Mouse (Mus musculus): Measurements from ENCODE around the gene Ajuba. TPM values are rescaled to one million over a fixed set of nuclear protein-coding genes. Genes with fewer than 3 reads are reported as not detected.

The Ajuba gene
- total RNA-seq, 2 experiments from 2014 or later, result 1.5 to 2.0 TPM

- peak; percentile 56 to 73 for DNase-seq (ENCODE audit: low spot score in 2 of 2)
- intact Hi-C loops (cut with DNase I), result no loop called here
Measured at GRCm38 (mm10) chr14:54594631-54595414, 17.5 kb upstream of the Ajuba start.

DNA sequence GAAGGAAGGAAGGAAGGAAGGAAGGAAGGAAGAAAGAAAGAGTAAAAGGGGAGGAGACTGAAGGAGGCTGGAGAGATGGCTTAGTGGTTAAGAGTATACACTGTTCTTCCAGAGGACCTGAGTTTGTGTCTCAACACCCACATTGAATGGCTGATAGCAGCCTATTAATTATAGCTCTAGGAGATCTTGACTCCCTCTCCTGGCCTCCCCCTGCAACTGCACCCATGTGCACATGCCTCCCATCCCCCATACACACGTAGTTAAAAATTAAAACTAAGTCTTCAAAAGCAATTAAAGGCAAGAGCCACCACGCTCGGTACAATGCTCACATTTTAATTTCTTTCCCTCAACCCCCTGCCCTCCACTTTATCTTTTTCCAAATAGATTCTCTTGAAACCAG is 16.7 kb upstream of the Ajuba start:
- no peak for DNase-seq (ENCODE audit: low spot score in 2 of 2)
- intact Hi-C loops (cut with DNase I), result no loop called here

- intact Hi-C loops (cut with DNase I), result no loop called here
- DNase-seq (ENCODE audit: low spot score in 2 of 2), result peak; percentile 57 to 64
Measured at GRCm38 (mm10) chr14:54592319-54592934, 15.1 kb upstream of the Ajuba start.

DNA sequence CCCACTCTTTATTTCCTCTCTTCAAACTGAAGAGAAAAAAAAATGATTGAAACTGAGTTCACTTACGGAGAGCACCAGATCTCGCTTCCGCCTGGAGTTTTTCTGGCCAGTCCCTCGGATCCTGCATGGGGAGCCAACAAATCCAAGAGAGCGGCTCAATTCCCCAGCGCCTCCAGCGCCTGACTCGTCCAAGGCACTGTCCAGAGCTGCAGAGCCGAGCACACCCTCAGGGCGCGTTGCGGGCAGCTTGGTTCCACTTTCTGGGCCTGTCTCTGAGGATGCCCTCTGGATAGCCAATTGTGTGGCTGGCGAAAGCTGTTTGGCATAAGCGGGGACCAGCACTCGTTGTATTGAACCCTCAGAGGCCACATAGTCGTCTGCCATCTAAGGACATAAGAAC is 13.7 kb upstream of the Ajuba start:
- no peak for DNase-seq (ENCODE audit: low spot score in 2 of 2)
- intact Hi-C loops (cut with DNase I), result no loop called here

GRCm38 (mm10) chr14:54583681-54584338 is 6.5 kb upstream of the Ajuba start:
- intact Hi-C loops (cut with DNase I), result no loop called here
- DNase-seq (ENCODE audit: low spot score in 2 of 2), result peak; percentile 51 to 54

- no peak for DNase-seq (ENCODE audit: low spot score in 2 of 2)
- intact Hi-C loops (cut with DNase I), result no loop called here
Measured at GRCm38 (mm10) chr14:54582536-54582935, 5.2 kb upstream of the Ajuba start.

GRCm38 (mm10) chr14:54579638-54580037 is 2.3 kb upstream of the Ajuba start:
- intact Hi-C loops (cut with DNase I), result loop anchor here (5.0 kb wide), 1 partner anchor 352 kb away; no protein-coding TSS in a partner anchor

DNA sequence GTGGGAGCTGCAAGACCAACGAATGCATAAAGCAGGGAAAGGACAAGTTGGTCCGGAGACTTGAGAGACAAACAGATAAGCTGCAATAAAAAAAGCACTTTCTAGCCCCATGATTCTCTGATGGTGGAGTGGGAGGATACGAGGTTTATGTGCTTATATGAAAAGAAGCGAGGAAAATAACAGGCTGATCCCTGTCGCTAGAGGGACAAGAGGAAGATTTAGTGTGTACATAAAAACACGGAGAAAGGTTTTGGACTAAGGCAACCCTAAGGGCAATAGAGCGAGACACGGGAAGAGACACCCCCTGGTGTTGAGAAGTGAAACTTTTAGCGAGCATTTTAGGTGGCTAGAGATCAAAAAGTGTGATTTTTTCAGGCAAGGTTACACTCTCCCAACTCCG is 705 bp upstream of the Ajuba start:
- no peak for DNase-seq (ENCODE audit: low spot score in 2 of 2)

More at GRCm38 (mm10) chr14:54579638-54580037, 2.3 kb upstream of the Ajuba start:
- no peak for DNase-seq (ENCODE audit: low spot score in 2 of 2)

DNA sequence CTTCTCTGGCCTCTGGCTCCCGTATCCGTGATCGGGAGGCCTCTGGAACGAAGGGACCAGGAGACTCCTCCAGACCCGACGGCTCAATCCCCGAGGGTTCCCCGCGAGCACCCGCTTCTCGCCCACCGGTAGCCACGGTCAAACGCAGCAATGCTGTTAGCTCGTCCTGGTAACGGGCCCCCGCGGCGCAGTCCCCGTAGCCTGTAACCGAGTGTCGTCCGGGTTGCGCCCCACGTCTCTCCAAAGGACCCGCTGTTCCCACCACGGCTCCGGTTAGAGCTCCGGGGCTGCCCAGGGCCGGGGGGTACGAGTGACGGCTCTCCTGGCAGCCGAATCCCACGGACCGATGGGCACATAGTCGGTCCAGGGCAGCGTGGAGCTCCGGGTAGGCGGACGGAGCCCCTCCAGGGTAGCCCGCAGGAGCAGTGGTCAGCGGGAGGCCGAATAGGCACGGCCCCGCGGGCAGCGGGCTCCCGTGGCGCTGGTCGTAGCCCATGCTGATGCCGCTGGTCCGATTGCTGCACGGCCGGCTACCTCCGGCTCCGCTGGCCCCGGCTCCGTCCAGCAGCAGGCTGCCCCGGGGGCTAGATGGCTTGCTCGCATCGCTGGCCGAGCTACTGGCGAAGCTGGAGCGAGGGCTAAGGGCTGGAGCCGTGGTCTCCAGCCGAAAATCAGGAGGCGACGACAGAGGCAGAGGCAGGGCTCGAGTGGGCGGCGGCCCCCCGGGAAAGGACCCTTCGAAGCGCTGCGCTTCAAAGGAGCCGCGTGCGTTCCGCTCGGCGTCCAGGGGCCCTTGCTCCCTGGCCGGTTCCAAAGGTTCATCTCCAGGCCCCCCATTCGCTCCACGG is 893 bp downstream of the Ajuba start:
- intact Hi-C loops (cut with DNase I), result loop anchor here (5.0 kb wide), 1 partner anchor 349 kb away; no protein-coding TSS in a partner anchor
- no peak for DNase-seq (ENCODE audit: low spot score in 2 of 2)

More for the DNA sequence above, 705 bp upstream of the Ajuba start:
- intact Hi-C loops (cut with DNase I), result loop anchor here (5.0 kb wide), 1 partner anchor 351 kb away; no protein-coding TSS in a partner anchor

DNA sequence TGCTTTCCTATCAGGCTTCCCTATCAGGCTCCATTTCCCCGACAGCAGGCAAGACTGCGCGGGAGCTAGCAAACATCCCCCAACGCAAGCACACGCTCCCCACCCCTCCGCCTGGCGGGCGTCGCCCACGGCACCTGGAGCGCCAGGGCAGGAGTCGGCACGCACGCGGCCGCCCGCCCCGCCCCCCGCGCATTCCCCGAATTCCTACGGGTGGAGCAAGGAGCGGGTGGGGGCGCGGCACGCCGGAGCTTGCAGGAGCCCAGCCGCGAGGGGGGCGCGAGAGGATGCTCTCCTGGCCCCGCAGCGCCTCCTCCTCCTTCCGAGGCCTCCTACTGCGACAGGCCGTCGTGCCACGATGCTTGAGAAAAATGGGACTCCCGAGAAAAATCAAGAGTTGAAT is 1.7 kb downstream of the Ajuba start:
- no peak for DNase-seq (ENCODE audit: low spot score in 2 of 2)
- intact Hi-C loops (cut with DNase I), result loop anchor here (5.0 kb wide), 1 partner anchor 348 kb away; no protein-coding TSS in a partner anchor

- intact Hi-C loops (cut with DNase I), result loop anchor here (5.0 kb wide), 1 partner anchor 348 kb away; no protein-coding TSS in a partner anchor
- DNase-seq (ENCODE audit: low spot score in 2 of 2), result no peak
Measured at GRCm38 (mm10) chr14:54575031-54575430, 2.3 kb downstream of the Ajuba start.

DNA sequence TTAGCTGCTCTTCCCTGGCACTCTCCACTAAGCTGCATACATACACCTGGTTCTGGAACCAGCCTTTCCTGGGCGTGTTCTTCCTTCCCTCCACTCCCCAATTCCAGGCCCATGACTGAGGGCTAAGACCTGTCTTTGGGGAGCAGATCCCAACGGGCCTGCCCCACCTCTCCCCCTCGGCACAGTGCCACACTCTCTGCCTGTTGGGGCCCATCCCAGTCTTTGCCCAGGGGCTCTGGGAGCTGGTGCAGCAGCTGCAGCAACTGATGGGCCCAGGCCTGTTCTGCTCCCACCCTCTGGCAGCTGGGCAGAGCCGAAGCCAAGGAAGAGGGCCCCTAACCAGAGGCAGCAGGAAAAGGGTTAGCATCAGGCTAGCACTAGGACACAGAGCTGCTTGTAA is 3.1 kb downstream of the Ajuba start:
- no peak for DNase-seq (ENCODE audit: low spot score in 2 of 2)
- intact Hi-C loops (cut with DNase I), result no loop called here

DNA sequence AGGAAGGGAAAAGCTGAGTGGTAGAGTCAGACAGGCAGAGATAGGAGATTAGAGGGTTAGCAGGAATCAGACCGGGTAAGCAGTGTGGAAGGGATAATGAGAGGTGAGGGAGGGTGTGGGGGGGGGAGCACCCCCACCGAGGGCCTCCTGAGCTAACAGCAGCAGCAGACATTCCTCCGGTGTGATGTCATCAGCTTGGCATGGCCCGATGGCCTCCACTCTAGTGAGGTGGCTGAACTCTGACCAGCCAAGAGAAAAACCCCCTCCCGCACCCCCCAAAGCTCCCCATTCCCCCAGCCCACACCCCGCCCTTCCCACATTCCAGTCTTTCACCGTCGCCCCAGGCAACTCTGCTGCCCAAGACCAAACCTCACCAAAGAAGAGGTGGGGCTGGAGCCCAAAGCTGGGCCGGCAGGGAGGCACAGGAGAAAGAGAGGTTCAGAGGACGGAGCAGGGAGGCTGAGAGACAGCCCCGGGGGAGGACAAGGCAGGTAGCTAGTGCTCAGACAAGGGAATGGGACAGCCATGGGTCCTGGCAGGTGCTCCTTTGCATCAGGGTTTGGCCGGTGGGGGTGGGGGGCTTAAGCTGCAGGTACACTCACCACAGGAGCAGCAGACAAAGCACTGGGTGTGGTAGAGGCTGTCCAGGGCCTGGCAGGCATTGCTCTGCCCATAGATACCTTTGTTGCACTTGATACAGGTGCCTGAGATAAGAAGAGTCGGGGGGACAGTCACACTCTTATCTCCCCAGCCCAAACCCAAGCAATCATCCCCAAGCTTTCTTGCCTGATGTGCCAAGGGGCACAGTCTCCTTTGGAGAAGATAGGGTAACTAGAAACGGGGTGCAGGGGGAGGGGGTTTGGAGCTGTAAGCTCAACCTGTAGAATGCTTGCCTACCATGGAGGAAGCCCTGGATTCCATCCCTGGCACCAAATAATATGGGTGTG is 4.3 kb downstream of the Ajuba start:
- intact Hi-C loops (cut with DNase I), result no loop called here
- no peak for DNase-seq (ENCODE audit: low spot score in 2 of 2)

DNA sequence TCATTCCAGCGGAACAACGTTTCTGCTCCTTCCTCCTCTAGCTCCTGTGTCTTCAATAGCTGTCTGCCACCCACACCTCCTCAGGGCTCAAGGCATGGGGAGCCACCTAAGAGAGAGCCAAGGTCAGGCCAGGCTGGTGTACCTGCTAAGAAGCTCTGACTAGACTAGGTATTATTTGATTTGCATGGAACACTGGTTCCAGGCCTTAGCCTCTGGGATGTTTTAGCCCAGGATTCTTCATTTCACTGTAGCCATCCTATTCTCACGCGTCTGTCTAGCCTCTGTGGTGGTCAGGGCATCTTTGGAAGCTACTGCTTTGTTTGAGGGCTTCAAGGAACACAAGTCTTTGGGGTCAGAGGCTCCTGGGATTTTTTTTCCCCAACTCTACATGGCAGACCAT is 5.2 kb downstream of the Ajuba start:
- intact Hi-C loops (cut with DNase I), result no loop called here
- no peak for DNase-seq (ENCODE audit: low spot score in 2 of 2)

DNA sequence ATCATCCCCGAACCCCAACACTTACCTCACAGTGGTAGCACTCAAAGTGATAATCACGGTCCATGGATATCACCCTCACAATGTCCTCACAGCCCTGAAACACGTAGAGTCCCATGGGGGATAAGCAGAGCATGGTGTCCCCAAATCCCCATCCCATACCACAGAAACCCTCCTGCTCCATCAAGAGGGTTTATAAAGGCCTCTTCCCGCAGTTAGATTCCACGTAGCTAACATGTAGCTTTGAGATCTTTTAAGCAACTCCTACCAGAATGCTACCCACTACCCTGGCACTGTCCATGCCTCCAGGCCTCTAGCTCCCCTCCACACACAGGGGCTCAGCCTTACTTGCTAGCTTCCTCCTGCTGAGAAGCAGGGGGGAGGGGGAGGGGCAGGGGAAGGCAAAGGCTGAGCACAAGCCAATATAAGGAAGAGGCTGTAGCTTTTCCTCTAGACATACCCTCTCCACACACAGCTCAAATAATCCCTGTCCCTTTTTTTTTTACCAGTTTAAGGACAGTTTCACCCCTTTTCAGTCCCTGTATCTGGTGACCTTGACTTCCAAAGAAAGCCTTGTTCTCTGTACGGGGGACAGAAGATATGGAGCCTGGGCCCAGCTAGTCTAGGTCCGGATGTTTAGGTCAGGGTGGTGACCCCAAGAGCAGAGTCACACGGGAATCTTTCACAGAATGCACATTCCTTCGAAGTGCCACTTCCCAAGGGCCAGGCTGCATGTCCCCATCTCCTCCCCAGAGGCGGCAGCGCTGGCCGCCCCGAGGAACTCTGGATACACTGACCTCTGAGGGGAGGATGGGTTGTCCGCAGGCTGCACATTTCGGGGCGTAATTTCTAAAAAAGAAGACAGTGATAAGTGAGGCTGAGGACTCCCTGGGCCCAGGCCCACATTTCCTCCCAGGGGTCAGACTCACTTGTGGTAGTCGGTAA is 7.6 kb downstream of the Ajuba start:
- no peak for DNase-seq (ENCODE audit: low spot score in 2 of 2)
- intact Hi-C loops (cut with DNase I), result loop anchor here (2.0 to 5.0 kb wide), 2 partner anchors 53 to 71 kb away; partner anchors contain the start of genes Cdh24, Gm17606 and Psmb11

DNA sequence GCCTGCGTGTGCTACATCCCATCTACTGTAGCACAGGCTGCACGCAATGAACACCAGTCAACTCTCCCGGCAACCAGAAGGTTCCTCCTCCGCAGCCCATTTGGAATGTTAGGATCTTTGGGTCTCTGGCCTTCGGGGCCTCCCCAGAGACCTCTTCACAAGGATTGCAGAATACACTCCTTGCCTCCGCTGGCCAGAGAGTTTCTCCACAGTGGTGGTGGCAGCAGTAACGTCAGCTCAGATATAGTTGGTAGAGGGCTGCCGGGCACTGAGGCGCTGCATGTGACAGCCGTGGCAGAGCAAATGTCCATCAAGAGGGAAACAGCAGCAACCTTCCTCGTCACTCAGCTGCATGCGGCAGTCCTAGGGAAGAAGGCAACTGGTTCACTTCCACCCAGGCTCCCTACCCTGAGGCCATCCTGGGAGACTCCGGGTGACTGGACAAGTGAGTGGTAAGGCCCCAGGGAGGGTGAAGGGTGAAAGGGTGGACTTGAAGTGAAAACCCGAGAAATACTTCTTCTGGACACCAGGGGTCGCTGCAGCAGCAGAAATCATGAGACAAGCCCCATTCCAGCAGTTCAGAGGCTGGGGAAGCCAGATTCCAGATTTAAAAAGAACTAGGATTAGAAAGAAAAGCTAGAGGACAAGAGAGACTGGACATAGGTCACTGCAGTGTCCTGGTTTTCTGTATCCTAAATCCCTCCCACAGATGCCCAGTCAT is 8.5 kb downstream of the Ajuba start:
- intact Hi-C loops (cut with DNase I), result loop anchor here (2.0 to 5.0 kb wide), 2 partner anchors 53 to 72 kb away; partner anchors contain the start of genes Cdh24, Gm17606 and Psmb11

More for the DNA sequence above, 8.5 kb downstream of the Ajuba start:
- DNase-seq (ENCODE audit: low spot score in 2 of 2), result peak; percentile 44 to 64

All from left cerebral cortex, postnatal 36 days (tissue).